Mouse (Mus musculus): Measurements from ENCODE around the gene Tmem199. TPM values are rescaled to one million over a fixed set of nuclear protein-coding genes. Genes with fewer than 3 reads are reported as not detected.
"Not testable (repeated sequence)": the region's sequence is repeated elsewhere in the genome, so short reads cannot be mapped to it uniquely, and the experiment has no call there.

Gene Tmem199
- total RNA-seq (2022): 10 to 100 TPM; 27.5 to 36.3 (median 34.5) TPM

GRCm38 (mm10) chr11:78512025-78512957 is at the start of gene Tmem199, which contains the start of gene Poldip2:
TSS of gene Tmem199 (minus strand) at chr11:78512172.
TSS of gene Poldip2 (plus strand) at chr11:78512193.
- DNase-seq: peak; percentile 85

GRCm38 (mm10) chr11:78560447-78560846 is 48.5 kb upstream of the Tmem199 start:
- DNase-seq: peak; percentile 60

DNA sequence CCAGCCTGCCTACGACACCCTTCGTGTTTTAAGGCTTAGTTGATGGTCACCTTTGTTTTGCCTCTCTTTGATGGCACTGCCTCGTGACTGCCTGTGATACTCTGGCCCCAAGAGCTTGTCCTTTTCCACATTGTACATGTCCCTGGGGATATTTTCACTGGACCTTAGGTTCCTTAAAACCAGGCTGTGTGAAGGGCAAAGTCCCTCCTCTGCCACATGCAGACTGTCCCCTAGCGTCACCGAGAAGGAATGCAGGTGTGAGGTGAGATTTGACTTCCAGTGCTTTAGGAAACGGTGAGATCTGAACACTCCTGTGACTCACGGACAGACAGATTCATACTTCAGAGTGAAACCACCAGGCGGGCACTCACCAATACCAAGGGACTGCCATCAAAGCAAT is 45.3 kb upstream of the Tmem199 start:
- DNase-seq: no peak

GRCm38 (mm10) chr11:78556070-78556469 is 44.1 kb upstream of the Tmem199 start:
- DNase-seq: no peak

GRCm38 (mm10) chr11:78555623-78556022 is 43.7 kb upstream of the Tmem199 start:
- DNase-seq: peak; percentile 55

DNA sequence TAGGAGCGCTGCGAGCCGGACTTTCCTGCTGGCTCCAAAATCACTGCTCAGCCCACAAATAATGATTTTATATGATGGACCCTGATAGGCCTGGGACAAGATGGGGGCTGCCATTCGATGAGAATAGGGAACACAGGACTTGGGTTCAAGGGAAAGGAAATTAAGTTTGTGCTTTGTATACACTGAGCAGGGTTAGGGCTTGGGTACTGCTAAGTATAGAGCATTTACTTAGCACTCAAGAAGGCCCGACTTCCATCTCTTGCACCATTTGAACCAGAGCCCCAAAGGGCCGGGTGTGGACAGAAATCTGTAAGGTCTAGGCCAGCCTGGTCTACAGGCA is 39.1 kb upstream of the Tmem199 start:
- DNase-seq: no peak

GRCm38 (mm10) chr11:78550168-78551058 is 38.4 kb upstream of the Tmem199 start, which contains the start of gene Tmem97:
TSS of gene Tmem97 (minus strand) at chr11:78550777.
- DNase-seq: peak; percentile 97

DNA sequence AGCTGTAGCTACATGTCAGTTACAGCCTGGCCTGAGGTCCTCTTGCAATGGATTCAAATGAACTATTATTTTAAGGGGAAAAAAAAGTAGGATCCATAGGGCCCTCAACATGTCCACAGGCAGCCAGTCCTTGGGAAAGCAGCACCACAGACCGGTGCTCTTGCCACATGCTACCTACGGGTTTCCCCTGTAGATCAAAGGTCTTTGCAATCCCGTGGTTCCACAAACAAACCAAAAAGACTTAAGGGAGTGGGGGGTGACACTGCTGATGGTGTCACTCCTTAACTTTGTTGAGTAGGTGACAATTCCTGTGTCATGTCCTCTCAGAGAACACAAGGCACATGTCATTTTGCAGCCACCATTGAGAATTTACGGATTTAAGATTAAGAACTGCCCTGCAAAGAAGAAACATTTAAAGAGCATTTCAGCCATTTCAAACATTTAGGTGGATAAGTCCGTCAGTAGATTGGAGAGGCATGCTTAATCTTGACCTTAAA is 37.6 kb upstream of the Tmem199 start:
- no peak for DNase-seq

DNA sequence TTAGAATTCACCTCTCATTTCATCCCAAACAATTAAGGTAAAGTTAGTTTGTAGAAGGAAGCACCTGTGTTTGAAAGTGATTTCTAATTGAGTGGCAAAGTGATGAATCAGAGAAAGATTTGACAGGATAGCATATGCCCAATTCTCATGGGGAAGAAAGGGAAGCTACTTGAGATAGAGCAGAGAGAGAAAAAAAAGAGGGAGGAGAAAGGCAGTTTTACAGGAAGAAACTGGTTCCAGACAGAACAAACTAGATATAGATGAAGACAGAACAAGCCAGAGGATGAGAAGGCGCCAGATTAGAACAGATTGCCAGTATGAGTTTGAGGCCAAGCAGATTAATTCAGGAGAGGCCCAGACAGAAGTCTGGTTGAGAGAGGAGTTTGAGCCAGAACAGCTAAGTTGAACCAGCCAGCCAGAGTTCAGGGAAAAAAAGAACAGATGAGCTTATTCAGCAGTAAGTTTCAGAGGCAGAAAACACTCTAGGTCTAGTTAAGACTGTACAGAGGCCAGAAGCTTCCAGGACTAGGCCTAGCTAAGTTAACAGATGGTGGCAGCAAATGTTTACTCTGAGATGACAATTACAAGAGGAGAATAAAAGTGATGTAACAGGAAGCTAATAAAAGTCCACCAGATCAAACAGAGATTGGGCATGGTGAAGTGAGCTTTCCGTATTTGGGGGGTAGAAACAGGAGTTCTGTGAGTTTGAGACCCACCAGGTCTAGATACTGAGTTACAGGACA is 35.9 kb upstream of the Tmem199 start:
- no peak for DNase-seq

- no peak for DNase-seq
Observed at GRCm38 (mm10) chr11:78545181-78545580, 33.2 kb upstream of the Tmem199 start.

DNA sequence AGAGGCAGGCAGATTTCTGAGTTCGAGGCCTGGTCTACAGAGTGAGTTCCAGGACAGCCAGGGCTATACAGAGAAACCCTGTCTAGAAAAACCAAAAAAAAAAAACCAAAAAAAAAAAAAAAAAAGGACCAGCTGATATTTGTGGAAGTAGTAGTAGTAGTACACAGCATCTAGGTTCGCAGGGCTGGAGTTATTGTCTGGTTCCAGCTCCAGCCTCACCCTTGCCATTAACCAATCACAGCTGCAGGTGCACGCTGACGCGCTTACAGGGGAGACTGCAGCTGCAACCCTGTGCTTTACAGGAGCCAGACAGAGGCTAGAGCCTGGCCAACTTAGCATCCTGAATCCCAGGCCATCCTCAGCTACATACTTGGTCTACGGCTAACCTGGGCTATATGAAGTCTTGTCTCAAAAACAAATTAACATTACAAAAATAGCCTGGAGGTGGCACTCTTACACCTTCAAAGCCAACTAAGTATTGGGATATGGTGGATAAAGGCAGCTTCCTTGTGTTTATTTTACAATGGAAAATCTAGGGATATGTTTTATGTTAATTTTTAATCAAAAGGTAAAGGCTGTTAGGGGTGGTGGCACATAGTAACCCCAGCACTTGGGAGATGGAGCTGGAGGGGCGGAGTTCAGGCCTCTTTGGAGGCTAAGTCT is 32.6 kb upstream of the Tmem199 start:
- DNase-seq: no peak

DNA sequence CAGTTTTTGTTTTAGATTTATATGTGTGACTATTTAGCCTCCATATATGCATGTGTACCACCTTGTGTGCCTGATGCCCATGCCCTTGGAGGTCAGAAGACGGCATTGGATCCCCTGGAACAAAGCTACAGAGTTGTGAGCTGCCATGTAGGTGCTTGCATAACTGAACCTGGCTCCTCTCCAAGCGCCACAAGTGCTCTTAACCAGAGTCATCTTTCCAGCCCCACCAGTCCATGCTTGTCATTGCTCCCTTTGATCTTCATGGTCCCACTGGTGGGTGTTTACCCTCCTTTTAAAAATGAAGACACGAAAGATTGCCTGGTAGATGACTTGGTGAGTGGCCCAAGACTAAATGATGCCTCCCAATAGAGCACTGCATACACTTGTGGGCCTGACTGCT is 28.4 kb upstream of the Tmem199 start:
- DNase-seq: no peak

GRCm38 (mm10) chr11:78536690-78537084 is 24.7 kb upstream of the Tmem199 start:
- DNase-seq: no peak

DNA sequence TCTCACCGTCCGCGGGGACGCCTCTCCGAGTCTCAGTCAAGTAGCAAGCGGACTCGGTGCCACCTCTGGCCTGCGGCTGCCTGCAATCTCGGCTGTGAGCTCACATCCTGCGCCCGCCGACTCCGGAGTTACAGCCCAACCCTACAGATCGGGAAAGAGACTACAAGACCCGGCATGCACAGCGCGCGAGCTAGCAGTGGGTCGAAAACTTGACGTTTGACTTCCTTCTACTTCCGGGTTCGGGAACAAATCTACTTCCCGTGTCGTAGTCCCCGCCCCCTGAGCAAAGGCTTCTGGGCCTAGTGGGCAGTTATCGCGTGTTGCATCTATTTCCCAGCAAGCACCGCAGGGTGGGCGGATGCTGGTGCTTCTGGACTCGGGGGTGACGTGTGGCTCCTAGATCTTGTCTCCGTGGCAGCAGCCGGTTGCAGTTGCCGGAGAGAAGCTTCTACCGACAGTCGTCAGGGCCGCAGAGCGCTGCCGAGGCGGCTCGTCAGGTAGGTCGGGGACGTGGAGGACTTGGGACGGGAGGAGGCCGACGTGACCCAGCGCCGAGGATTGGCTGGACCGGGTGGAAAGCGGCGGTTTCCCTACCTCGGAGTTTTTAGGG is 24.2 kb upstream of the Tmem199 start, which contains the start of the genes Tnfaip1 and Ift20:
Gene Tnfaip1, minus strand, starts transcription at position 253 of the 610 bp plus-strand sequence.
Gene Ift20, plus strand, starts transcription at position 282 of the 610 bp plus-strand sequence.
- DNase-seq: peak; percentile 99

DNA sequence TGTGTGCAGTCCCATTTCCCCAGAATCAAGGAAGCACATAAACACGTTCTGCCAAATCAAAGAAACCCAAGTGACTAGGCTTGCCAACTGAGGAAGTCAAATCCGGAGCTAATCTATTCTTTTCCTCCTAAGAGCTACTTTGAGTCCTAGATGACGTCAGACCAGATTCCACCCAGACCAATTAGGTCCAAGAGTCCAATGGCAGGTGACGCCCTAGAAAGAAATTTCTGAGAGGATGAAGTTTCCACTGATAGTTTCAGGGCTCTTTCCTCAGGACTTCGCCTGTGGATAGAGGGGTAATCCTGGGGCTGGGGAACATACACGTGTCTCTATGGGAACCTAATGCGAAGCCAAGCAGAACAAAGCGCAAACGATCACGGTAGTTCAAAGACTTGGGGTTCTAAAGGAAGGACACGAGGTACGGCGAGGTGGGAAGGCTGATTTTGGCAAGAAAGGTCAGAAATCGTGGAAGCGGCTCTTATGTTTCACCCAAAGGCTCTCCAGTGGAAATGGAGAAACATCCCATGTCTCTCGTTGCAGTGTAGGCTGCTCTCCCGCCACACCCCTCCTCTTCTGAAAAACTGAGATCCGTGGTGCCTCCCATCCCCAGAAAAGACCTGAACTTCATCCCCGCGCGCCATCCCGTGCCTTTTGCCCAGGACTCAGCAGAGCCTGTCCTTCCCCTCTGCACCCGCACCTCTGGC is 23.6 kb upstream of the Tmem199 start:
- no peak for DNase-seq

- DNase-seq: no peak
Observed at GRCm38 (mm10) chr11:78534516-78534915, 22.5 kb upstream of the Tmem199 start.

DNA sequence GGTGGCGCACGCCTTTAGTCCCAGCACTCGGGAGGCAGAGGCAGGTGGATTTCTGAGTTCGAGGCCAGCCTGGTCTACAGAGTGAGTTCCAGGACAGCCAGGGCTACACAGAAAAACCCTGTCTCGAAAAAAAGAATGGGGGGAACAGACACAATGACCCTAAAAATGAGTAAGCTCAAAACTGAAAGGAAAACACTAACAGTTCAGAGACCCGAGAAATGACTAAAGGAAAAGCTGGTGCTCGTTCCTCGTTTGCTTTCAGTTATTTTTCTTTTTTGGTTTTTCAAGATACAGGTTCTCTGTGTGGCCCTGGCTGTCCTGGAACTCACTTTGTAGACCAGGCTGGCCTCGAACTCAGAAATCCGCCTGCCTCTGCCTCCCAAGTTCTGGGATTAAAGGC is 19.5 kb upstream of the Tmem199 start:
- DNase-seq: not testable (repeated sequence)

GRCm38 (mm10) chr11:78531046-78531445 is 19.1 kb upstream of the Tmem199 start:
- DNase-seq: peak; percentile 44

GRCm38 (mm10) chr11:78530001-78530400 is 18.0 kb upstream of the Tmem199 start:
- no peak for DNase-seq

DNA sequence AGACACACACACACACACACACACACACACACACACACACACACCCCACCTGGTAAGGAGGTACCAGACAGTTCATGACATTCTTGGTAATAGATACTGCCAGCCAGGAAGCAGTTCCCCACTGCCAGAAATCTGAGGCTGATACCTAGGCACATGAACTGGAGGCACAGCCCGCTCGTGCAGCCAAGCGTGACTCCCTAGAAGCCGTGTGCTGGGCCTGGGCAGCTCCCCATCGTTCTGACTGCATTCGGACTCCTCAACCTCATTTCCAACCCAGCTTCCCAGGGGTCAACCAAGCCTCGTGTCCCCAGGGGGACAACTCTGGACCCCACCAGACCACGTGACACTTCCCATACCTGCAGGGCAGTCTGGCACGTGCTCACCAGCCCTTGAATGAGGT is 16.7 kb upstream of the Tmem199 start:
- DNase-seq: no peak
